Mouse (Mus musculus) gastrocnemius, adult 8-10 months (tissue): ENCODE data around the gene Tcp11x2. TPM values are rescaled to one million over a fixed set of nuclear protein-coding genes. Genes with fewer than 3 reads are reported as not detected.
A peak's percentile ranks its signal among the peaks of the same experiment; 100 is the strongest.

Source experiments
- DNase-seq, 2 experiments: peaks; one replicate each; pipeline ENCODE4 v3.0.0; 2022; ENCODE audit warnings: low spot score in 2 of 2
- total RNA-seq, 4 experiments: library from RNA; stranded (reverse); gene quantifications; 2 replicates each; pipeline ENCODE4 v1.2.4; 2022

Tcp11x2 gene
- not detected for total RNA-seq

- no peak for DNase-seq
Measured at GRCm38 (mm10) chrX:135693633-135694032, at the start of gene Tcp11x2. Gene Tcp11x2, minus strand, starts transcription at chrX:135693790.

- no peak for DNase-seq
Measured at GRCm38 (mm10) chrX:135743056-135743355, 49.4 kb upstream of the Tcp11x2 start.

GRCm38 (mm10) chrX:135742304-135743055, 48.9 kb upstream of the Tcp11x2 start, which contains the start of the genes Armcx5 and Gprasp1:
Gene Armcx5, plus strand, starts transcription at chrX:135742733.
Gene Gprasp1, plus strand, starts transcription at chrX:135742733.
- peak; percentile 66 to 76 for DNase-seq

- DNase-seq, result no peak
Measured at GRCm38 (mm10) chrX:135738730-135739520, 45.3 kb upstream of the Tcp11x2 start.

GRCm38 (mm10) chrX:135725161-135725560, 31.6 kb upstream of the Tcp11x2 start, which contains the start of gene Tmsb15a:
Gene Tmsb15a, minus strand, starts transcription at chrX:135725261.
- no peak for DNase-seq

GRCm38 (mm10) chrX:135712845-135713244, 19.3 kb upstream of the Tcp11x2 start:
- DNase-seq, result no peak

- DNase-seq, result no peak
Measured at GRCm38 (mm10) chrX:135704349-135704748, 10.8 kb upstream of the Tcp11x2 start.

GRCm38 (mm10) chrX:135703111-135703510, 9.5 kb upstream of the Tcp11x2 start:
- DNase-seq, result no peak

GRCm38 (mm10) chrX:135687802-135688201, 5.8 kb downstream of the Tcp11x2 start:
- no peak for DNase-seq

GRCm38 (mm10) chrX:135681858-135682257, 11.7 kb downstream of the Tcp11x2 start:
- no peak for DNase-seq

- DNase-seq, result no peak
Measured at GRCm38 (mm10) chrX:135652173-135652772, 41.3 kb downstream of the Tcp11x2 start.

GRCm38 (mm10) chrX:135627605-135628004, 66.0 kb downstream of the Tcp11x2 start, which contains the start of gene Prame:
Gene Prame, minus strand, starts transcription at chrX:135627705.
- DNase-seq, result no peak

Other genes with a start within 250 kb of the Tcp11x2 start
- not detected for gene AV320801, start 199.2 kb downstream of the Tcp11x2 start, total RNA-seq
- gene Nxf7, start 95.0 kb downstream of the Tcp11x2 start, total RNA-seq, result not detected
- gene Prame, start 66.1 kb downstream of the Tcp11x2 start, total RNA-seq, result not detected
- gene Tmsb15a, start 31.5 kb upstream of the Tcp11x2 start, total RNA-seq, result not detected
- gene Armcx5, start 48.9 kb upstream of the Tcp11x2 start, total RNA-seq, result 1 to 10 TPM; 3.2 to 4.4 (median 4.1) TPM
- 10 to 100 TPM; 15.9 to 22.4 (median 18.0) TPM for gene Gprasp1, start 48.9 kb upstream of the Tcp11x2 start, total RNA-seq
- gene Bhlhb9, start 103.8 kb upstream of the Tcp11x2 start, total RNA-seq, result 1 to 10 TPM; 1.1 to 2.0 (median 1.5) TPM
- 1 to 10 TPM in 3 of 4 experiments, under 1 TPM in 1; 0.76 to 2.5 (median 1.9) TPM for gene Gprasp2, start 145.2 kb upstream of the Tcp11x2 start, total RNA-seq